Mouse (Mus musculus) cerebellum, postnatal 10 days (tissue): Measurements from ENCODE around the gene Mthfs.

ENCODE experiments used
- DNase-seq, 2 experiments: peaks; one replicate each; pipeline ENCODE4 v3.0.0; 2021; ENCODE audit warnings: mixed read lengths in 2 of 2

The Mthfs gene

DNA sequence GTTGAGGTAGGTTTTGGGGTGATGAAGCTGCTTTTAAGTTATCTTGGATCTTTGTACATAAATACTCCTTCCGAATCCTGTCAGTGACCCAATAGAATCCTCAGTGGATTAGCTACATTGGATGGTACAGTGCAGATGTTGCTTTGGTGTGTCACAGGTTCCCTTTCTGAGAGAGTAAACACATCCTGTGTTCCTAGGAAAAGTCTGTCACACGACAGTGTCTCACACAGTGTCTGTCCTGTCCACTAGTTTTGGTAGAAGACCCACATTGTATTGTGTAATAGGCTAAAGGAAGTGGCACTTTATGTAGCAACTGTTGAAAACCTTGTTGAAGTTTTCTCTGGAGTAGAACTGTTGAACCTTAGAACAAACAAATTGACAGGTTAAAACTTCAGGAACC, 42.9 kb downstream of the Mthfs start:
- no peak for DNase-seq

DNA sequence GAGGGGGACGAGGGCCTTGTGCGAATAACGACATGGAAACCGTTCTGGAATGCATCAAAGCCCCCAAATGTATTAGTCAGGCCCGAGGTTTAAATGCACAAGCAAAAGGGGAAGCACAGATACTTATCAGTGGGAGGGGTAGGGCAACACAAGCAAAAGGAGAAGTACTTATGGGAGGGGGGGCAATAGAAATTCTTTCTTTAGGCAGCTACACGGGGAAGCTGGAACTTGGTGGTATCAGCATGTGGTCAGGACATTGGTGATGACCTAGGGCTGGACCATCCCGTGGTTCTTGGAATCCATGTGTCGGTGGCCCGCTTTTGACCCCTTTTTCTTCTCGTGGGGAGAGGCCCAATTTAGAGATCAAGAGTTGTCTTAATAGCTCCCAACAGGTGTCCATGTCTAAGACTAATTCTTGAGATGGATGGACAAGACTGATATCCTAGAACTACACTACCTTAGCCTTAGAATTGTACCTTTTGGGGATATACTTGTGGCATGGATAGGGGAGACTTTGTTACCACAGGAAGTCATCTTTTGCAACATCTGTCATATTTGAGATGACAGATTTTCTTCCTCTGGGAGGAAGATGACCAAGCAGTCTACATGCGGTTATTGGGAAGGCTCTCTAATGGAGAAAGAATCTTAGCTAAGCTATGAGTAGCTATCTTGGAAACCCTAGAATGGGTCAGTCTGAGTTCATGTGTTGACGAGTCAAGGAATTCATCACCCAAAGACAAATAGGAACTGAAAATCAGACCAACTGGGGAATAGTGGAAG, 46.3 kb downstream of the Mthfs start:
- DNase-seq, result no peak

DNA sequence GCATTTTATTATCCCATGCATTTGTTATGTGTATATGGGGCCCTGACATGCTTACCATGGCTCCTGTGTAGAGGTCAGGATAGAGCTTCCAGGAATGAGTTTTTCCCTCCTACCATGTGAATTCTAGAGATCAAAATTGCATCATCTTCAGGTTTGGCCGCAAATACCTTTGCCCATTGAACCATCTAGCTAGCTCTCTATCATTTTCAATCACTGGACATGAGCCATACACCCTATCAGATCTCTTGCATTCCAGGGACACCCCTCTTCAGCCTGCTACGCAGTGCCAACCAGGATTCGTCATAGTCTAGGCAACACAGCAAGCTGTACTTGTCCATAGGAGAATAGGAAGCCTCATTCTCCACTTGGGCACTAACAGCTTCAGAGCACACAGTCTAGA, 53.5 kb downstream of the Mthfs start:
- no peak for DNase-seq

DNA sequence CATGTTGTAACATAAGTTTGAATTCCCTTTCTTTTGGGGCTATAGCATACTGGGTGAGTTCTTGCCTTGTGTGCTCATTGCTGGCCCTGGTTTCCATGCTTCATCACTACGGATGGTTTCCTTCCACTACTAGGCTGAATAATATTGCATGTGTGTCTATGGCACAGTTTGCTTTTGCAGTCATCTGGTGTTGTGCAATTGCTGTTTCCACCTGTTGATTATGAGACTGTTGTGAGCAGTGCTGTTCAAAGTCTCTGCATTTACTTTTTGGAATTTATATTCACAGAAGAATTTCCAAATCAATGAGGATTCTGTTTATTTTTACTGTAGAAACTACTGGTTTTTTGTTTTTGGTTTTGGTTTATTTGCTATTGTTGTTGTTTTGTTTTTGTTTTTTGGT, 54.1 kb downstream of the Mthfs start:
- DNase-seq, result no peak

DNA sequence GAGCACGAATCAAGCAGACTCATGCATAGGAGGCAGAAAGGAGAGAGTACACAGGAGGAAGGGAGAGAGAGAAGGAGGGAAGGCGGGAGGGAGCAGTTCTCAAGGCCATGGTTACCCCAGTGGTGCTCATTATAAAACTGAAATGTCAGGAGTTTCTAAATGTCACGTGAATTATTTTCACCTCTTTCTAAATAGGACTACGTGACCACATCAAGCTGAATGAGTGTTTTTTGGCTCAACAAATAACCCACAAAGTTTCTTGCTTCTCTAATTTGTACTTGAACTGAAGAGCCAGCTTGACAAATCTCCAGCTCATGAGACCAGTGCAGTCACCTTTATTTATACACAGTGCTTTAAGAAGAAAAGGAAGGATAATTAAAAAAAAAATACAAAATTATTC, 56.6 kb downstream of the Mthfs start:
- no peak for DNase-seq

DNA sequence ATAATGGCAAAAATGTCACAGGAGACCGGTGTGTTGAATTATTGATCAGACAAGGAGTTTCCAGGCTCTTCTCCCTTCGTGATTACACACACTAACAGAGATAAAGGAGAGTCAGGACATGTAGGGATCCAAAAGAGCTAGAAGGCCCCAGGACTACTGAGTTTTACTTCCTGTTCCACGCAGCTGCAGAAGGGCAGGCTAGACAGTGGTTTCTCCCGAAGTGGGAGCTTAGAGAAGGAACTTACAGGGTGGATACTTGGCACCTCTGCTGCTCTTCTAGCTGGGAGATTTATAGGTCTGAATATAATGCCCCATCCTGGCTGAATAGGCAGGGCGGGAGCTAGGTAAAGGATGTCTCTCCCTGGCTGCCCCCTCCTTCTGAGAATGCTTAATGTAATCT, 57.1 kb downstream of the Mthfs start:
- no peak for DNase-seq

DNA sequence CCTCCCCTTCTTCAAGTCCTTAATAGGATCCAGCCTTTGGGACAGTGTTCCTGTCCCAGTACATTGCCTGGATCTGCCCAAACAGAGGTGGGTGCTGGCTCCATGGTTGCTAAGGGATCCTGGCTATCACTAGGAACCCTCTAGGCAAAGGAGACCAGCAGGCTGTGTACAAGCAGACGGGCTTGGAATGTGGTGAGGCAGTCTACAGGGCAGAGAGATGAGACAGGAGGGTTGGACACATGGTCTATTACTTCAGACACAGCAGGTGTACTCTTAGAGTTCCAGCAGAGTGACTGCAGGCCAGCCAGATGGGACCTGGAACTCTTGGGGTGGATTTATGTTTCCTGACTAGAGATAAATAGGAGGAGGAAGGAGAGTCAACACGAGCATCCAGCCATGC, 59.9 kb downstream of the Mthfs start:
- DNase-seq, result peak; percentile 30 to 36

DNA sequence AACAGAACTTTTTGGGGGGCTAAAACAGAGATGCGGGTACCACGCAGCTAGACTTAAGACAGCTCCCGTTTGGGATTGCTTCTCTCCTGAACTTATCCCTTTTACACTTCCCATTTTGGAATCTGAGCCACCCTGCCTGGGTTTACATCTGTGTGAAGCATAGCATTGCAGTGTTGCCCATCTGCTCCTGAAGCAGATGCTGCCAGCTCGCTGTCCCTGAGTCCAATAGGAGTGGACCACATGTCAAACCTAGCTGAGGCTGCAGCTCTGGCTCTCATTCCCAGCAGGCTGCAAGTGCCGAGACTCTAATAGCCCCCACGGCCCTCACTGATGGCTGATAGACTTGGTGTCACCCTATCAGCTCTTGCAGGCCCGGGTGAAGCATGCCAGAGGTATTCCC, 63.3 kb downstream of the Mthfs start:
- DNase-seq, result peak; percentile 48 to 64

DNA sequence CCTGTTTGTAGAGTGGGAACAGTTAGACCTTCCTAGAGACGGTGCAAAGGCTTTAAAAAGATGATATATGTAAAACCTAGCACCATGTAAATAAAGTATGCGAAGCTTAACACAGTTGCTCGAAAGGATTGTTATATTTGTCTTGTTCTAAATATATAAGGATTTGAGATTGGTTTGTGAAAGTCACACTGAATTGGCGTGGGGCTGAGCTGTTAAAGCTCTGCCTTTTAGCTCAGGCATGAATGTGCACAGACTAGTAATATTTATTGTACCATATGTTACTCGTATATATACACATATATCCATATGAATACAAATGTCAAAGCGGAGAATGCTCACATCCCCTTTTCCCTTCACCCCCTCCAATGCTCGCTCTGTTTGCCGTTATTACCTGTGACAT, 67.7 kb downstream of the Mthfs start:
- no peak for DNase-seq

DNA sequence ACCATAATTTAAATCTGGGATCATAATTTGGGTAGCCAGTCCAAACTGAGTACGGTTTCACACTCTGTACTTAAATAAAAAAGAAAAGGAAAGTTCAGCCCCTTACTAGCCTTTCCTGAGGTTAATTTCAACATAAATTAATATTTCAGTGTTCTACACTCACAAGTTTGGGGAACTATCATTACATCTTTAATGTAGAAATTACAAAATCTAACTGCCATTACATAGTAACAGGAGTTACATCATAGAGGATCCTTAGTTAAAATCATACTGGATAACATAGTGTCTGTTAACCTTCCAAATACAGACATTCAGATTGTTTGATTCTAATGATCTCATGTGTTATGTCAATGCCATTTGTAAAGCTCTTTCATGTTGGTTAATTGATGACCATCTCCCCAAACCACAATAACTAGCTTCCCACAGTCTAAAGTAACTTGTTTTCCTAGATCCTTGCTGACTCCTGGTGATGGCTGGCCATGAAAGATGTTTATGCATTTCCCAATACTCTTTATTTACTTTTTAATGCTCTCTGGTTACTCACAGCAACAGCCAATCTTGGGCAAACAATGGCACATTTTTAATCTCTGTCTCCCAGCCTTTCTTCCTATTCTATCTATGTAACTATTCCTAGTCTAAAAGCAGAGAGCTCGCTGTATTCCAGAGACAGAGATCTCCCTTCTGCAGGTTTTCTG, 72.0 kb downstream of the Mthfs start:
- DNase-seq, result no peak

DNA sequence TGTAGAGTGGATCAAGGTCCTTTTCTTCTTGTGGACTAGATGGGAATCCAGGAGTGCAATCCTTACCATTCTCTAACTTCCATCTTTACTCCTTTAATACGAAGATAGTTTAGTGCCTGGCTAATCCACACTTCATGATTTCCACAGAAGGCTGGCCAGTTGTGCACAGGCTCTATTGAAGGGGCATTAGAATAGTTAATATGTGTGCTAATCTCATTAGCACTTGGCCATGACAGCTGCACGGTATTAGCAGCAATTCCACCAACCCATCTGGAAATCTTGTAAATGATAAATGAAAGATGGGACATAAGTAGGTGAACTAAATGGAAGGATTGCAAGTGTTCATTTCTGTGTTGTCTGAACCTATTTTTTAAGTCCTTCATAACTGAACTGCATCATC, 77.6 kb downstream of the Mthfs start:
- DNase-seq, result no peak

DNA sequence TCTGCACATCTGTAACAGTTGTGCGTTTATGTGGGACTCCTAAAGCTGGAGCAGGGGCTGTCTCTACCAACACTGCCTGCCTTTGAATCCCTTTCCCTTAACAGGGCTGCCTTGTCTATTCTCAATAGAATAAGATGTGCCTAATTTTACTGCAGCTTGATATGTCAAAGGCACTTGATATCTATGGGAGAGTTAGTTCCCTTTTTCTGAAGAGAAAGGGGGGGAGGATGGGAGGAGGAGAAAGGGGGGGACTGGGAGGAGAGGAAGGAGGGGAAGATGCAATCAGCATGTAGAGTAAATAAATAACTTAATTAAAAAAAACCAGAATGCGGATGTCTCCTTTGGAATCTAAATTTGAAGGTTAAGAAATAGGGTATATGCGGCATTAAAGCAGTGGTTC, 82.9 kb downstream of the Mthfs start:
- DNase-seq, result no peak

DNA sequence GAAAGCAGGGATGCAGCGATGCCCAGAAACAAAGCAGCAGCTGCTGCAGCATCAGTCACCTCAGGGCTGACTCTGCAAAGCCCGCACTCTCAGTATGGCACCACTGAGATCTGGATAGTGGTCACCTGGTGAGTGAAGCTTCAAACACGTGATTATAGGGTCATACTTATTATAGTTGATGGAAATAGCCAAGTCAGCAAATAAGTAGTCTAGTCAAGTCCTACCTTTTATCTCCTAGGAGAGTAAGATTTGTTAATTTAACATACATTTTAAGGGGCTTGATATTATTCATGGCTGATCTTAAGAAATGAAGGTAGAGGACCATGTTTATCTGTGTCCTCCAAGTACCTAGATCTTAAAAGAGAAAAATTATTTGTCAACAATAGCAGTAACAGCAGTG, 83.6 kb downstream of the Mthfs start:
- no peak for DNase-seq

DNA sequence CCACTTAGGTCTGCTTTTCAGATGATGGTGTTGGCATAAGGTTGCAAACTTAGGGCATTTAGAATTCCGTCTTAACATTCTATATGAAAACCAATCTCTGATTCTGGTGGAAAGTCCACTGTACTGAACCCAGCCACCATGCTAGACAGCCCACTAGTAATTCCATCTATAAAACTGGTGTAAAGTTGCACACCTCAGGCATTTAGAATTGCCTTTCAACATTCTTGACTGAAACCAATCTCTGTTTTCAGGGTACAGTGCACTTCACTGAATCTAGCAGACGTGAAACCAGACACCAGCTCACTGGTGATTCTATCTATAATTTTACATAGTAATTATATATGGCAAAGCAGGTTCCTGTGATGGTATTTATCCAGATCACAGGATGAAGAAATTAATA, 95.2 kb downstream of the Mthfs start:
- no peak for DNase-seq

DNA sequence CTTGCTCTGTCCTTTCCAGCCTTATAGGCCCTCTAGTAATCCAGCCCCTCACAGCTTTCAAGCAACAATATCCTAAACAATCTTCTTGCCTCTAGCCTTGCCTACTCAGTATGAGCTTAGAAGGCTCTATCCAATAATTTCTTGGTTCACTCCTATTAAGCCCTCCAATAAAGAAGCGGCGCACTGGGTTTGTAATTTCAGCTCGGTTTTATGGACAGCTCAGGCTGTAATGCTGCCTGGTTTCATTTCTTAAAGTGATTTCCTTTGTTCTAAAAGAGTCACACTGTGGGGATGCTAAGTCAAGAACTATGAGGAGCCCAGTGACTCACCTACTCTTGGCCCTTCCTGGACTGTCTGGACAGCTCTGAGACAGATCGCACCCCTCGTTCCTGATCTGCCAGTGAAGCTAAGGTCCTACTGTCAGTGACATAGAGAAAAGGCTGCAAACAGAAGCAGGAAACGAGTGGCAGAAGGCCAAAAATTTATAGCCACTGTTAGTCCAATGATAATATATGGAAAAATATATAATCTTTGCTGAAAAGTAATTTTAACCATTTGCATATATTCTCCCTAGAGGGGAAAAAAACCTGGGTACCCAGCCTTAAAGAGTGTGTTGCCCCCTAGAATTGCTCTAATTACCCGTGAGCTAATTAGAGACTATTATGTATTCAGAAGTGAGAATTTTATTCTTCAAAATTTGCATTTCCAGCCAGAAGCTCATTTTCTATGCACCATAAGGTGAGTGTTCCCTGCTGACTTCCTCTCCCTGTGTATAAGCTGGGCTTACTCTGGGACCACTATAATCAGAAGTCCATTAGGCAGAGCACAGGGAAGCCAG, 98.1 kb downstream of the Mthfs start:
- DNase-seq, result peak in 1 of 2 experiments; percentile 10

DNA sequence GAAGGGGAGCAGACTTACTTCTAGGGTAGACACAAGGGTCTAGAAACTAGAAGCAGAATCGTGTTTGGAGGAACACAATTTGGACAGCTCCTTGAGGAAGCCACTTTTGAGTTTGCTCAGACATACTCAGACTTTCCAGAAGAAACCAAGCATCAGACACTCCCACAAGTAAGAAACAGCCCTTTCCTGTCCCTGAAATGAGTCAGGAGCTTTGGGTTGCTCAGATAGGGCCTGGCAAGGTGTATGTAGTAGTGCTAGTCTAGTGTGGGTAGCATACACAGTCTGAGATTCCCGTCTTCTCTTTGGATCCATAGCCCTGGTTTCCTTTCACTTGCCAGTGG, 98.7 kb downstream of the Mthfs start:
- no peak for DNase-seq

DNA sequence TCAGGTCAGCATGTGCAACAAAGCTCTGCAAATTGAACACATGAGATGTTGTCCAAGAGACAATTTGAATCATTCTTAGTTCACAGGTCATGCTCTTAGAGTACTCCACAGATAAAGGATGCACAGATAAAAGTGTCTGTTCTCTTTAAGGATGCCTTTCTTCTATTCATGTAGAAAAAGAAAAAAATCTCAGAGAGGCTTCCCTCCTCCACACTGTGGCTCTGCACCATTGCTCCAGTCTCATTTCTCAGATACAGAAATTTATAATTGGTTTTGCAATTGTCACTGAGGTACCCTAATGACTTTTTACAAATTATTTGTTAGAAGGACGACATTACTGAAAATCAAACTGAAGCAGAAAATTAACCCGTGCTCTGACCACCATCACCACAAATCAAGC, 101.2 kb downstream of the Mthfs start:
- no peak for DNase-seq

DNA sequence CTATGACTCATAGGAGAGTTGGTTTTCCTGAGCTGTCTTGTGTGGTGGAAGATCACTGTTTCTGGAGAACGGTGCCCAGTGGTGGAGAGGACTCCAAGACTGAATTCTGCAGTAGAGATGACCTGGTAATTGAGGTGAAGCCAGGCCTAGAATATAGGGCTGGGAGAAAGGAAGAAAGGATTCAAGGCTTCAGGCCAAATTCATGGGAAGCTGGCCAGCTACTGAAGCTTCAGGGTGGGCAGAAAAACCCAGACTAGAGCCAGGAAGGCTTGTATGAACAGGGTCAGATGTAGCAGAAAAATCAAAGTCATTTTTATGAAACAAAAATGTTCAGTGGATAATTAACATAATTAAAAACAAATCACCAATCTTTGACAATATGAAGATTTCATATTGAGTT, 163.3 kb downstream of the Mthfs start:
- DNase-seq, result peak; percentile 71 to 84

DNA sequence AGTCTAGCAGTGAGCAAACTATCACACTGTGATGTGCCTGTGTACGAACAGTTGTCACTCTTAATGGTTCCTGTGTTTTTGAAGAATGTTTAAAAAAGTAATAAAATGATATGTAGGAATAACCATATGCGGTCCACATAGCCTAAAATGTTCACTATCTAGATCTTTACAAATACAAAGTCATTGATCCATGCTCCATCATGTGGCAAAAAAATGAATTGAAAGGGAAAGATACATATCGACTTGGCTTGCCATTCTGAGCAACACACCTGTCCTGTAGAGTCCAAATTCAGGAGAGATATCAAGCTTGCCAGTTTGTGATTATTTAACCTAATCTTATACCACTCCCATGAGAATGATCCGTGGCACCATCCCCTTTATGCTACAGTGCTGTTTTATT, 164.2 kb downstream of the Mthfs start:
- DNase-seq, result no peak

DNA sequence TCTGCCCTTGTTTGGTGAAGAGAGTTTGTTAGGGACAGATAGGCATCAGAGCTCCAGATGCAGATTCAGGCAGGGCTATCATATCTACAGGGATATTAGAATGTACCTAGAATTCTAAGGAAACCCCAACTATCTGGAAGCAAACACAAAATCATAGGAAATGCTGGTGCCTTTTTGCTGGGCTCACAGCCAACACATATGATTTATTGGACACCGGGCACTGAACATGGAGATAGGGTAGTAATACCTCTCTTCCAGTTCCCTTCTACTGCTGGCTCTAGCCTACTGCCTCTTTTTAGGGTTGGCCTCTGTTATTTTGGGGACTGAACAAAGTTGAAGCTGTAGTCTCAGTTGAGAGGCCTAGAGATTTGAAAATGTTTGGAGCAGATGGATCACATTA, 192.6 kb downstream of the Mthfs start:
- peak in 1 of 2 experiments; percentile 10 for DNase-seq
